Mouse (Mus musculus): Measurements from ENCODE around the gene Pld2. TPM values are rescaled to one million over a fixed set of nuclear protein-coding genes. Genes with fewer than 3 reads are reported as not detected.
"Not testable (repeated sequence)": the region's sequence is repeated elsewhere in the genome, so short reads cannot be mapped to it uniquely, and the experiment has no call there.

Pld2 gene
- total RNA-seq, 1 experiment from 2014 or later, result 14.5 TPM

- DNase-seq, result no peak
Observed at GRCm38 (mm10) chr11:70525726-70526125, 14.1 kb upstream of the Pld2 start.

- DNase-seq, result no peak
Observed at GRCm38 (mm10) chr11:70526211-70526610, 13.7 kb upstream of the Pld2 start.

GRCm38 (mm10) chr11:70528610-70529009 lies 11.3 kb upstream of the Pld2 start:
- DNase-seq, result no peak

GRCm38 (mm10) chr11:70531065-70531464 lies 8.8 kb upstream of the Pld2 start:
- DNase-seq, result not testable (repeated sequence)

GRCm38 (mm10) chr11:70532839-70533238 lies 7.0 kb upstream of the Pld2 start, which contains the start of gene Gm40193:
Gene Gm40193 (minus strand): TSS chr11:70532939.
- DNase-seq, result no peak

- DNase-seq, result no peak
Observed at GRCm38 (mm10) chr11:70539423-70539822, 441 bp upstream of the Pld2 start.

GRCm38 (mm10) chr11:70540928-70541327 lies 1.1 kb downstream of the Pld2 start:
- no peak for DNase-seq

- no peak for DNase-seq
Observed at GRCm38 (mm10) chr11:70541415-70541814, 1.6 kb downstream of the Pld2 start.

GRCm38 (mm10) chr11:70544496-70544895 lies 4.6 kb downstream of the Pld2 start:
- no peak for DNase-seq

GRCm38 (mm10) chr11:70551526-70551925 lies 11.7 kb downstream of the Pld2 start:
- no peak for DNase-seq

GRCm38 (mm10) chr11:70553940-70554339 lies 14.1 kb downstream of the Pld2 start:
- no peak for DNase-seq

- DNase-seq, result no peak
Observed at GRCm38 (mm10) chr11:70557545-70557944, 17.7 kb downstream of the Pld2 start.

GRCm38 (mm10) chr11:70561937-70562286 lies 22.0 kb downstream of the Pld2 start:
- no peak for DNase-seq

GRCm38 (mm10) chr11:70562287-70562994 lies 22.6 kb downstream of the Pld2 start, which contains the start of gene Mink1:
Gene Mink1 (plus strand): TSS chr11:70562881.
- peak; percentile 91 for DNase-seq

GRCm38 (mm10) chr11:70562995-70563469 lies 23.2 kb downstream of the Pld2 start:
- DNase-seq, result no peak

- no peak for DNase-seq
Observed at GRCm38 (mm10) chr11:70563470-70564275, 23.8 kb downstream of the Pld2 start.

GRCm38 (mm10) chr11:70564276-70564873 lies 24.5 kb downstream of the Pld2 start:
- DNase-seq, result no peak

- no peak for DNase-seq
Observed at GRCm38 (mm10) chr11:70566586-70566985, 26.7 kb downstream of the Pld2 start.

- DNase-seq, result not testable (repeated sequence)
Observed at GRCm38 (mm10) chr11:70570614-70571013, 30.8 kb downstream of the Pld2 start.

- DNase-seq, result no peak
Observed at GRCm38 (mm10) chr11:70571641-70572040, 31.8 kb downstream of the Pld2 start.

GRCm38 (mm10) chr11:70572348-70572902 lies 32.6 kb downstream of the Pld2 start:
- DNase-seq, result no peak

- no peak for DNase-seq
Observed at GRCm38 (mm10) chr11:70573872-70574271, 34.0 kb downstream of the Pld2 start.

- no peak for DNase-seq
Observed at GRCm38 (mm10) chr11:70577201-70577600, 37.3 kb downstream of the Pld2 start.

All from adrenal gland, postnatal 25 days (tissue).